Mouse (Mus musculus) thymus, postnatal 25 days (tissue): ENCODE measurements at regions not wholly inside any gene's neighbourhood (a gene's known extent, or its start where the extent isn't known, plus 50 kb on each side); places are given as distances from the start of the nearest gene placed in this dataset.

Source experiments
- DNase-seq: peaks from one replicate; pipeline ENCODE4 v3.0.0; 2022

DNA sequence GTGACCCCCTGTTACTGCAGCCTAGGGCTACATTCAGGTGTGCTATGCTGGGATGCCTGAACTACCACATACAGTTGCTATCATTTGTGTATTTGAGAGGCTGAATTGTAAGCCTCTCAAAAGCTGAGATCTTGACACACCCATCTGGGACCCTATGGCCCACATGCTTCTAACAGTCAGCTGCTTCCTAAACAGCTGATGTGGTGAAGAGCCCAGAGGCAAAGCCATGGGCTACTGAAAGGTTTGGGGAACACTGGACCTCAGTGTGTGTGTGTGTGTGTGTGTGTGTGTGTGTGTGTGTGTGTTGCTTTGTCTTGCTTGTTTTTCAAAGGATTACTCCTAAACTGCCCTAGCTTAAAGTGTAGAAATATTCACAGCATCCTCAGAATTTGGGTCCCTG is 75.0 kb downstream of the Lbh start:
- no peak for DNase-seq

DNA sequence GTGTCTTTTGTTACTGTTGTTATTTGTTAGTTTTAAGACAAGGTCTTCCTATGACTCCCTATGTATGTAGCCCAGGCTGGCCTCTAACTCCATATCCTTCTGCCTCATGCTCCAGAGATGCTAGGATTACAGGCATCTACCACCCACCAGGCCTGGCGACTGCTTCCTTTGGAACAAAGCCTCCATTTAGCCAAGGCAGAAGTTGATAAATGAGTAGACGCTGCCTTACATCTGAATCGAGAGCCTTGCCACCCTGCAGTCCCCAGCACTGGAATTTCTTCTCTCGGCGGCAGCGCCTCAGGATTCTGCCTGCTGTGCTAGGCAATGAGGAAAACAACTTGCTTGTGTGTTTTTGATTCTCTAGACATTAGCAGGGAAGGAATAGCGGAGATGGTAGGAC is 75.5 kb downstream of the Lbh start:
- no peak for DNase-seq

- DNase-seq, result peak; percentile 61
These were observed 78.4 kb downstream of the Lbh start for GRCm38 (mm10) chr17:72996539-72996938.

DNA sequence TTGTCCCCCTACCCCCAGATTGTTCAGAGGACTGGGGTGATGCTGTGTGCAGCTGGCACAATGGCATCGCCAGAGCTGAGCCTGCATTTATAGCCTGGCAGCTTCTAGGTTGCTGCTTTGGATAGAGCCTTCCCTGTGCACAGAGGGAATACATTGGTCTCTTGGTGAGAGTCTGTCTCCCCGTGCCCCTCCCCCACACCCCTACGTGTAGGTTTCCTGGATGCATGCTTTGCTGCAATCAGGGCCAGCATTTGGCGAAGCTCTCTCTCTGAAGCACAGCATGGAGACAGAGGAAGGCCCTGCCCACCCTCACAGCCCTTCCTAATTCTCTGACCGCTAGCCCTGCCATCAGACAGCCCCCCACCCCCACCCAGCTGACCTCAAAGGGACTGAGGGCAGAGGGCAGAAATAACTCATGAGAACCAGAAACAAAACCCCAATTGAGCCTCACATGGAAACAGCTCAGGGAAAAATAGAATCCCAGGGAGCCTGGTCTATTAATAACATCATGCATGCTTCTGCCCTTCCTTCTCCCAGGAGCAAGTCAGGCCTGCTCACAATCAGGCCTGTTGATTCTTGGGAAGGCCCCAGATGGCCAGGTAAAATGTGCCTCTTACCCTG is 79.3 kb downstream of the Lbh start:
- peak; percentile 10 for DNase-seq

DNA sequence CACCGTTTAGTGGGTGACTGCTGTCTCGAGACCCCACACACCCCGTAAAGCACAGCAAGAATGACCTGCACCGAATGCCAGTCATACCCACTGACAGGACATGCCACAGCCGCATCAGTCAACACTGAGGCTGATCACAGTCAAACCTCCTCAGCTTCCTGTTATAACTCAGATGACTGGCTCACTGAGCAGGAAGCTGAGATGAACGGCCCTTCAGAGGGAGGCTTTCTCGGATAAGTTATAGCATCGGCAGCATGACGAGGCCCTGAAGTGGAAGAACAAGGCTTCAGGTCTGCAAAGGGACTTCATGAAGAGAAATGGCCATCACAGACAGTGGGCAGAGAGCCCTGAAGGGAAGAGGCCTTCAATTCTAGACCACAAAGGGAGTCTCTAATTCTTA is 87.0 kb downstream of the Lbh start:
- peak; percentile 44 for DNase-seq

- peak; percentile 61 for DNase-seq
These were observed 90.8 kb downstream of the Lbh start for GRCm38 (mm10) chr17:73008901-73009300.

GRCm38 (mm10) chr17:73009962-73010361 is 91.9 kb downstream of the Lbh start:
- DNase-seq, result peak; percentile 33

DNA sequence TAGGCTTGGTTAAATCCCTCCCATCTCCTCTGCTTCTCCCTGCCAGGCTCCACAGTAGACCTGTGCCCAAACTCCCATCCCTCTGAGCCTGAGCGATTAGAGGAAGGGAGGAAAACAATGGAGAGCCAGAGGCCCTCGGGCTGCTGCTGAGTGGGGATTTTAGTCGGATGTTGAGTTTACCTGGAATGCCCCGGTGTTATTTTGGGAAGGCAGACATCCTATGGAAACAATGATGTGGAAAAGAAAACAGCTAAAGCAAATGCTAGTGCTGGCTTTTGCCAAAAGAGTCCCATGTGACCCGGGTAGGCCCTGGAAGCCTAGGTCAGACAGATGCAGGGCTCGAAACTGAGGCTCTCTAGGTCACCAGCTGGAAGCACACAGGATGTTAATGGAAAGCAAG is 94.3 kb downstream of the Lbh start:
- no peak for DNase-seq

- DNase-seq, result no peak
These were observed 94.8 kb upstream of the Lclat1 start for GRCm38 (mm10) chr17:73012954-73013353.

GRCm38 (mm10) chr17:73014090-73014853 is 93.5 kb upstream of the Lclat1 start:
- no peak for DNase-seq

- no peak for DNase-seq
These were observed 90.6 kb upstream of the Lclat1 start for GRCm38 (mm10) chr17:73017173-73017572.

- DNase-seq, result peak; percentile 73
These were observed 85.1 kb upstream of the Lclat1 start for GRCm38 (mm10) chr17:73022630-73023051.

DNA sequence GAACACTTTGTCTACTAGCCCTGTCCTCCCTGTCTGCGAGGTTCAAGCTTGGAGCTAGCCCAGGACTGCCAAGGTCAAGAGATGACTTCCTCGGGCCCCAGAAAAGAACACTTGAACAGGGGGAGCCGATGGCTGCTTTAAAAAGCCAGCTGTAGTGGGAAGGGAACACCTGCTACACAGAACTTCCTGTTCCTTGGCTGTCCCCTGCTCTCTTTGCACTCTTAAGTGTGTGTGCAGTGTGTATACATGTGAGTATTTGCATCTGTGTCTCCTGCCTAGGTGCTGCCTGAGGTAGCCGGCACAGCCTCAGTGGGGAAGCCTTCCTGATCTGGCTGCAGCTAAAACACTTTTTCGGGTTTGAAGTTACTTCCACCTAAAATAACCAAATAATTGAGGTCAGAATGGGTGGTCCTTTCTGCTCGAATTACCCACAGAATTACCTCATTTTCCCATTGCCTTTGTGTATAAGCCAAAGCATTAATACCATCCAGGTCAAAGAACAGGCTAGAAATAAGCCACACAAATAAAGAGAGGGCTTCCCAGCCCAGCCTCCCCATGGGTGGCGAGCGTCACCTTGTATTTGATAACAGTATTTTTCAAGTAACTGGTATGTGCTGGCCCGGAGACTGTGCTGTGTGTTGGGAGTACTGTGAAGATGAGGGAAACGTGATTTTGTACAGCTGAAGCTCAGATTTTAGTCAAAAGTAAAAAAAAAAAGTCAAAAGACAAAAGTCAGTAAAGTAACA is 84.2 kb upstream of the Lclat1 start:
- DNase-seq, result peak; percentile 74

GRCm38 (mm10) chr17:73027122-73027521 is 80.7 kb upstream of the Lclat1 start:
- no peak for DNase-seq

DNA sequence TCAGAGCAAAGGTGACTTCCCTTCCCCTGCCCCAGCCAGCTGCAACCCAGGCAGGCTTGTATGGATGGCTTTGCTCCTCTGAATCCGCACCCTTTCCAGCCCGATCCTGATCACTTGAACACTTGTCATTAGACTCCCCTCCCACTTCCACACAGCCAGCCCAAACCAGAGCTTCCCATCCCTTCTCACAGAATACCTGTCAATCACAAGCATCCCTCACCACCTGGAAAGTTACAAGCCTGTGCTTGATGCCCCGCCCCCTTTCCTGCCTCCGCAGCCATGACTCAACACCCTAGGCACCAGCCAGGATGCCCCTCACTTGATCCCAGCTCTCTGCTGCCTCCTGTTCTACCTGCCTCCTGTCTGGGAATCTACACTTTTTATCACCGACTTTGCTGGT is 76.0 kb upstream of the Lclat1 start:
- no peak for DNase-seq

- no peak for DNase-seq
These were observed 75.5 kb upstream of the Lclat1 start for GRCm38 (mm10) chr17:73032326-73032725.

DNA sequence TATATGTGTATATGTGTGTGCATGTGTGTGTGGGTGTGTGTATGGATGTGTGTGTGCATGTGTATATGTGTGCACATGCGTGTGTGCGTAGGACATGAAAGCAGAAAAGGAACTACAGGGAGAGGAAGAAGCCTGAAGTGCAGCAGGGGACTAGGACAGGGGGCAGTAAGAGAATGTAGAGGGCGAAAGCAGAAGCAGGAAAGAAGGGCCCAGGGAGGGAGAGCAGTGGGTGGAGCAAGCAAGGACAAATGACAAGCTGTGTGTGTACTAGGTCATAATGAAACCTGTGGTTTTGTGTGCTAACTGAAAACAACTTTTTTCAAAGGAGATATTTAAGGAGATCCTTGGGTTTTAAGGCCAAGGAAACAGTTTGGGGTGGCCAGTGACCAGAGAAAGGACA is 73.4 kb upstream of the Lclat1 start:
- no peak for DNase-seq

- DNase-seq, result no peak
These were observed 72.8 kb upstream of the Lclat1 start for GRCm38 (mm10) chr17:73034981-73035481.

GRCm38 (mm10) chr17:73036845-73037244 is 70.9 kb upstream of the Lclat1 start:
- DNase-seq, result no peak

GRCm38 (mm10) chr17:73038586-73038985 is 69.2 kb upstream of the Lclat1 start:
- no peak for DNase-seq

DNA sequence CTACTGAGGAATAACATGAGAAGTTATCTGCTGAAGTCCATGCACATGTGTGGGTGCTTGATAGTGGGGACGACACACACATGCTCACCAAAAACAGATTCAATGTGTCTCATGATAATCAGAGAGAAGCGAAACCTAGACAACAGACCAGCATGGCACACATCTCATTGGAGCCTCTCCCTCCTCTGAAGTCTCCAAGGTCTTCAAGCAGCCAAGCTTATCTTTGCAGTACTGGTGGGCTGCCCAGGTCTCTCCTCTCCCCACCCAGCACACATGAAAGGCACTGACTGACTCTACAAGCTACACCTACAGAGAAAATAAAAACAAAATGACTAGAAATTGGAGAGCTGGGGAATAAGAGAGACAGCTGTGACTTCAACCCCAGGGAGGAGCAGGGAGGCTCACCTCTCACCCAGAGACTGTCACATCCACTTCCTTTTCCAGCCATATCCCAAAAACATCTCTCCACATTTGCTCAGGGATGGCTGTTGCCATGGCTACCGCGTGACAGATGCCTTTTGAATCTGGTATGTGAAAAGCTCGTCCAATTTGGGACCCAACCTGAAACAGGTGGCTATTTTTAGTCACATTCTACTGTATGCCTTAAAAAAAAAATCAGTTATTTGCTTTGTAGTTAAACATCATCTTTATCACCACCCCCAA is 62.7 kb upstream of the Lclat1 start:
- DNase-seq, result no peak

- DNase-seq, result no peak
These were observed 60.8 kb upstream of the Lclat1 start for GRCm38 (mm10) chr17:73046985-73047384.

DNA sequence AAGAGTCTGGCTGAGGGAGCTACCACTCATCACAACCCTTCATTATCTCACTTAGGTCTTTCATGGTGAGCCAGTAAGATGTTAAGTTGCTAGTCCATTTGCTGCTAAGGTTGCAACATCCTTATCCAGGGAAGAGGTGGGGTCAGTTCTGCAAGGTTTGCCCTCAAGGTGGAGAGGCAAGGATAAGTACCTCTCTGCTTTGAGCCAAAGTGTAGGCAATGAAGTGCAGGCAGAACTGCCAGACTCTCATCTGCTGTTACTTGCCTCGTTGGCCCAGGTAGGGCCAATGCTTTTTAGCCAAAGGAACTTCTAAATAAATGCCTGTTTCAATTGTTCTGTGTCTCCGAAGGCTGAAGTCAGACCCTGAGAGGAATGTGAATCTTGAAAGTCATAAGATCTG is 59.6 kb upstream of the Lclat1 start:
- no peak for DNase-seq
